Mouse (Mus musculus) brain, embryonic 14.5 days (tissue): Measurements from ENCODE around the gene Exoc6.

Experiments used
- CTCF ChIP-seq: fragments of 200-500 bp; IDR thresholded peaks from 2 replicates; pipeline ENCODE4 v1.5.1; 2012; ENCODE audit warnings: inconsistent platforms, mild to moderate bottlenecking, moderate library complexity, borderline replicate concordance; ENCODE audit not compliant: insufficient read depth, insufficient read length; ENCODE audit errors: extremely low read depth
- POLR2A ChIP-seq: fragments of 200-500 bp; IDR thresholded peaks from 2 replicates; pipeline ENCODE4 v1.6.1; 2012; ENCODE audit warnings: mild to moderate bottlenecking, inconsistent platforms, borderline replicate concordance; ENCODE audit not compliant: poor library complexity, insufficient read depth, insufficient read length, severe bottlenecking; ENCODE audit errors: extremely low read depth

GRCm38 (mm10) chr19:37697651-37698272, 147.5 kb downstream of the Exoc6 start, which contains the start of gene Cyp26a1:
- TF ChIP-seq CTCF (no peak), POLR2A (no peak)
